Mouse (Mus musculus): ENCODE results near the gene Lmntd2. TPM values are rescaled to one million over a fixed set of nuclear protein-coding genes. Genes with fewer than 3 reads are reported as not detected.

The Lmntd2 gene
- polyA plus RNA-seq, 1 experiment from 2014 or later = 3.9 TPM

DNA sequence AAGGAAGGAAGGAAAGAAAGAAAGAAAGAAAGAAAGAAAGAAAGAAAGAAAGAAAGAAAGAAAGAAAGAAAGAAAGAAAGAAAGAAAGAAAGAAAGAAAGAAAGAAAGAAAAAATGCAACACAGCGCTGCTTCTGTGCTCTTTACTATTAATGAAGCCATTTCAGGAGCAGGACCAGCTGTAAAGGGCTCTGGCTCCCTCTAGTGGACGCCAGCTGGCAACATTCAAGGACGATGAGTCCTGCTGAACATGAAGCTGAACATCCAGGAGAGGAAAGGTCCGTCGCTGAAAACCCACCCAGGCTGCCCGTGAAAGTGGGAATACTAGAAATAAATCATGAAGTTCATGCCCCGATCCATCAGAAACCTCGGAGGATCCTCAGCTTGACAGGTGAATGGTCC, 37.7 kb downstream of the Lmntd2 start:
- 4% methylated on average over 8 of the region's 8 CpGs for WGBS
- Histone ChIP-seq H3K27ac (no peak overlapping the region), H3K4me1 (peaks cover 6% of the 10 kb centered on the region), H3K4me3 (no peak overlapping the region), H3K9ac (no peak overlapping the region), H3K27me3 (no peaks in the 10 kb centered on the region), H3K4me2 (replicated peaks) (0 out of 2 replicates have a peak overlapping the region, but pooled peaks have one; percentile 13), H3K36me3 (no peaks in the 10 kb centered on the region), H3K9me3 (no peaks in the 10 kb centered on the region)
- ATAC-seq (ENCODE audit: insufficient number of reproducible peaks, insufficient read depth, low FRiP score, low TSS enrichment) = no peak

DNA sequence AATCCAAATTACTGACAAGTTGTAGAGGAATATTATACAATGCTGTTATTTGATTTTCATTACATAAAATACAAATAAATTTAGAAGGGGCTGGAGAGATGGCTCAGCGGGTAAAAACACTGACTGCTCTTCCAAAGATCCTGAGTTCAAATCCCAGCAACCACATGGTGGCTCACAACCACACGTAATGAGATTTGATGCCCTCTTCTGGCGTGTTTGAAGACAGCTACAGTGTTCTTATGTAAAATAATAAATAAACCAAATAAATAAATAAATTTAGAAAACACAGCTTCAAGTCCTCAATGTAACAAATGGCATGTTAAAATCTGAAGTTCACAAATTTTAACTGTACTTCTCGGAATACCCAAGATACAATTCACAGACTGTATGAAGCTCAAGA, 38.8 kb downstream of the Lmntd2 start:
- H3K4me3 ChIP-seq = no peak overlapping the region
- no peaks in the 10 kb centered on the region for H3K36me3 ChIP-seq
- WGBS = 88% methylated on average over 4 of the region's 4 CpGs
- H3K4me1 ChIP-seq = peaks cover 6% of the 10 kb centered on the region
- H3K4me2 ChIP-seq (replicated peaks) = no peak overlapping the region
- no peak overlapping the region for H3K27ac ChIP-seq
- no peaks in the 10 kb centered on the region for H3K27me3 ChIP-seq
- no peak overlapping the region for H3K9ac ChIP-seq
- no peaks in the 10 kb centered on the region for H3K9me3 ChIP-seq
- ATAC-seq (ENCODE audit: insufficient number of reproducible peaks, insufficient read depth, low FRiP score, low TSS enrichment) = no peak

DNA sequence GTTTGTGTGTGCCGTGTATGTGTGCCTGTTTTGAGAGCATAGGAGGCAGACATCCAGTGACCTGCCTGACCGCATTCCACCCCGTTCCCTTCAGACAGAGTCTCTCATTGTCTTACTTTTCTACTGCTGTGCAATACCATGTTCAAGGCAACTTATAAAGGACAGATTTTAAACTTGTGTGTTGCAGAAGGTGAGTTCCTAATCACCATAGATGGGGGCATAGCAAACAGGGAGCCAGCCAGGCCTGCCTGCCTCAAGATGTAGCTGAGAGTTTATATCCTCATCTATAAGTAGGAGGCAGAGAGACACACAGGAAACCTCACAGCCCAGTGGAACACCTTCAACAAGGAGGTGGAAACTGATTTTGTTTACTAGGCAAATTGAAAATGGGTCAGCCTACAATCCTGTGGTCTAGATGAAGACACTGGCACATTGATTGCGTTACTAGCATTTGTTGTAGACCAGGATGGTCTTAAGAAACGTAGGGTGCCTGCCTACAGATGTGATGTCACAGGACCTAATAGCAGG, 40.5 kb downstream of the Lmntd2 start:
- 89% methylated on average over 5 of the region's 5 CpGs for WGBS
- Histone ChIP-seq H3K27me3 (no peaks in the 10 kb centered on the region), H3K36me3 (no peaks in the 10 kb centered on the region), H3K9ac (peak overlapping the region; percentile 61; the same call in 1 of the 2 replicates), H3K9me3 (no peaks in the 10 kb centered on the region), H3K27ac (peak overlapping the region; percentile 86), H3K4me1 (peaks cover 11% of the 10 kb centered on the region), H3K4me3 (peak overlapping the region; percentile 55), H3K4me2 (replicated peaks) (peak overlapping the region; percentile 53)
- no peak for ATAC-seq (ENCODE audit: insufficient number of reproducible peaks, insufficient read depth, low FRiP score, low TSS enrichment)

DNA sequence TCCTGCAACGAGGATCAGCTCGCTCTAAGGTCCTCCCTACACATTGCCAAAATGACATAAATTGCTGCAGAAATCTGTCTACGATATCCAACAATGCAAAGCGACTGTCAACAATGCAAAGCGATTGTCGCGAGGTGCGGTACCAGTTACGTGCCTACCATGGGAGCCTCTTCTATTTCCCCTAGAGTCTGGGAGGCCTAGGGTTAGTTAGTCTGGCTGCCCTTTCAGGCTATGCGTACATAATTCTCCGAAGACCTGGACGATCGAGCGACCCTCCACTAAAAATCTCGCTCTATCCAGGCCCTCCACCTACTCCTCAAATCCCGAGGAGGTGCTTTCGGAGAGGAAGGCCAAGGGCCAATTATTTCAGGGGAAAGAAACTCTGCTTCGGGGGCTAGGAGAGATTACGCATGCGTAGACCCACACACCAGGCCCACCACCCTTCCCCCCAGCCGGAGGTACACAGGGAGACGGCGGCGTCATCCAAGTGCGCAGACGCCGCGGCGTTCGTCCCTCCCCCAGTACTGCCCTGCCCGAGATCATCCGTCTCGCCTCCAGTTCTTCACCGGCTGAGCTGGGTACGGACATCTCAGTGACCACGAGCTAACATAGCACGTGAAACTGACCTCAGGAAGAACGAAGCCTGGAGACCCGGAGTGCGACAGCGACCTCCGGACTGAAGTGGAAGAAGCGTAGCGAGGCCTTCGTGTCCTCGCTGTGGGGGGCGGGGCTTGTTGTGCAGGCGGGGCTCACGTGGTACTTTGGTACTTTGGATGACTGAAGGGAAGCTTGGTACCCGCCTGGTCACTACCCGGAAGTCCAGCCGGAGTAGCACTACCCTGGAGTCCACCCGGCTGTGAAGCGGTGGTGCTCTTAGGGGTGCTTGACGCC, 41.5 kb downstream of the Lmntd2 start, which contains the start of gene Rnh1:
TSS of gene Rnh1 (minus strand) at position 742 of the 891 bp plus-strand sequence.
- WGBS = 3% methylated on average over 55 of the region's 55 CpGs
- Histone ChIP-seq H3K9me3 (no peaks in the 10 kb centered on the region), H3K4me3 (peak within 1 kb of the TSS; percentile 55), H3K27ac (peak within 1 kb of the TSS; percentile 86), H3K4me2 (replicated peaks) (peak within 1 kb of the TSS; percentile 53), H3K4me1 (peaks cover 20% of the 10 kb centered on the region), H3K27me3 (no peaks in the 10 kb centered on the region), H3K36me3 (no peaks in the 10 kb centered on the region), H3K9ac (peak within 1 kb of the TSS; percentile 61)
- ATAC-seq (ENCODE audit: insufficient number of reproducible peaks, insufficient read depth, low FRiP score, low TSS enrichment) = peak; percentile 95

GRCm38 (mm10) chr7:141169866-141170265, 44.0 kb downstream of the Lmntd2 start:
- no peak for ATAC-seq (ENCODE audit: insufficient number of reproducible peaks, insufficient read depth, low FRiP score, low TSS enrichment)
- H3K4me1 ChIP-seq = peaks cover 23% of the 10 kb centered on the region
- H3K27ac ChIP-seq = no peak overlapping the region
- H3K36me3 ChIP-seq = 0 out of 2 replicates have a peak, but pooled peaks cover 12% of the 10 kb centered on the region
- no peak overlapping the region for H3K4me2 ChIP-seq (replicated peaks)
- H3K9ac ChIP-seq = no peak overlapping the region
- no peaks in the 10 kb centered on the region for H3K27me3 ChIP-seq
- no peak overlapping the region for H3K4me3 ChIP-seq
- H3K9me3 ChIP-seq = no peaks in the 10 kb centered on the region

GRCm38 (mm10) chr7:141169300-141169699, 44.6 kb downstream of the Lmntd2 start:
- Histone ChIP-seq H3K27me3 (no peaks in the 10 kb centered on the region), H3K27ac (0 out of 2 replicates have a peak overlapping the region, but pooled peaks have one; percentile 5), H3K9me3 (no peaks in the 10 kb centered on the region), H3K4me1 (peaks cover 23% of the 10 kb centered on the region), H3K9ac (no peak overlapping the region), H3K36me3 (peaks cover 18% of the 10 kb centered on the region), H3K4me2 (replicated peaks) (no peak overlapping the region), H3K4me3 (no peak overlapping the region)
- WGBS = 74% methylated on average over 1 of the region's 1 CpGs
- no peak for ATAC-seq (ENCODE audit: insufficient number of reproducible peaks, insufficient read depth, low FRiP score, low TSS enrichment)

DNA sequence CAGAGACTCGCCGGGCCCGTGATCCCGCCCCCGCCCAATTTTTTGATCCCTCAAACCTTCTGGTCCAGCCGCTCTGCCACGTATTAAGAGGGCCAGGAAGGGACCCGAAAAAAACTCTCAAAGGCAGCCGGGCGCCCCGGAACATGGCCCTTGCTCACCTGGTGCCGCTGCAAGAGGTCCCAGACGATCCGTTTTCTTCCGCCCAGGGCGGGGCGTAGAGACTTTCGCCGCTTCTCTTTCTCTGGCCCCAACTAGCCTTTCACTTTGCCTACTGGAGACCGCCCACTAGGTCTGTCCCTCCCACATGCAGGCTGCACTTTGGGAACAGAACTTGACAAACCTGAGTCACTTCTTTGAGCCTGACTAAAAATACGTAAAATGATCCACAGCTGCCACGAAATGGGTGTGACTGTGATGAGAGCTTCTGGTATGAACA, 45.3 kb downstream of the Lmntd2 start:
- Histone ChIP-seq H3K4me3 (peak overlapping the region; percentile 48), H3K9ac (peak overlapping the region; percentile 73), H3K9me3 (no peaks in the 10 kb centered on the region), H3K27ac (peak overlapping the region; percentile 64; the same call in 1 of the 2 replicates), H3K27me3 (no peaks in the 10 kb centered on the region), H3K4me2 (replicated peaks) (peak overlapping the region; percentile 74), H3K36me3 (peaks cover 25% of the 10 kb centered on the region), H3K4me1 (peaks cover 23% of the 10 kb centered on the region)
- WGBS = 1% methylated on average over 22 of the region's 22 CpGs
- ATAC-seq (ENCODE audit: insufficient number of reproducible peaks, insufficient read depth, low FRiP score, low TSS enrichment) = no peak

DNA sequence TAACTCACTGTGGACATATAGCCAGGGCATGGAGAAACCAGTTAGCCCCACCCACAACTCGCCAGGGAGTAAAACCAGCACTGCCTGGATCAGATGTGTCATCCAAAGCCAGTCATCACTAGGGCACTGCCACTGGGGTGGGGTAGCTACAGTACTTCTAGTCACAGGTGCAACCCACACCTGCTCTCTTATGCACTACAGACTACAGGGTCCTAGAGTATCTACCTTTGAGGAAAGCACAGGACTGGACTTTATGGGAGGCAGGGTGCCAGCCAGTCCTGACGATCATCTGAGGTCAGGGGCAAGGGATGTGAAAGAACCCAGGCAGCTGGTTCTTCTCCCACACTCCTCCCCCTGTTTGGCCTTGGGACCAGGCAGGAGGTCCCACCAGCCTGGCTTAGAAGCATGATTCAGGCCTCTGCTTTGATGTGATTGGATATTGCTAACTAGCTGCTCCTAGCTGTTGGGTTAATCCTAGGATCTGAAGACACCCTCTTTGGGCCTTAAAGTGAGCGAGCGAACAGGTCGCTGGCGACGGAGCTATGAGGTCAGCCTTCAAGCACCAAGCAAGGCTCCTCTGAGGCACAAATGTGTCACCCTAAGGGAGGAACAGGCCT, 45.9 kb downstream of the Lmntd2 start:
- H3K4me1 ChIP-seq = peaks cover 18% of the 10 kb centered on the region
- ATAC-seq (ENCODE audit: insufficient number of reproducible peaks, insufficient read depth, low FRiP score, low TSS enrichment) = no peak
- H3K9me3 ChIP-seq = no peaks in the 10 kb centered on the region
- peak overlapping the region; percentile 74 for H3K4me2 ChIP-seq (replicated peaks)
- 15% methylated on average over 7 of the region's 7 CpGs for WGBS
- H3K27me3 ChIP-seq = no peaks in the 10 kb centered on the region
- peaks cover 31% of the 10 kb centered on the region for H3K36me3 ChIP-seq
- H3K4me3 ChIP-seq = peak overlapping the region; percentile 48
- peak overlapping the region; percentile 64; the same call in 1 of the 2 replicates for H3K27ac ChIP-seq
- H3K9ac ChIP-seq = peak overlapping the region; percentile 73

DNA sequence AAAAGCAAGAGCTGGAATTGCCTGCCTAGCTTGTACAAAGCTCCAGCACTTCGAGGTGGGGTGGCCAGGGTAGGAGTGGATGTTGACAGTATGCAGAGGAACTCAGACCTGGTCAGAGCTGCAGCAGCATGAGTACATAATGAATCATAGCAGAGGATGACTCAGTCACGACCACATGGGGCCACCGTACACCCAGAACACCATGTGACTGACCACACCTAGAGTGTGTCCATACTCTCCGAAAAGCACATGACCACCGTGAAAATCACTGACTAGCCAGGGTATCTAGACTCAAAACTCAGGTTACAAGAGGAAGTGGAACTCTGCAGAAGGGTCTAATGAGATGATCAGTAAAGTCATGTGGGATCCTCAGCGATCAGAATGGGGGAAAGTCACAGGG, 49.0 kb downstream of the Lmntd2 start:
- no peak for ATAC-seq (ENCODE audit: insufficient number of reproducible peaks, insufficient read depth, low FRiP score, low TSS enrichment)
- Histone ChIP-seq H3K4me2 (replicated peaks) (no peak overlapping the region), H3K4me3 (no peak overlapping the region), H3K36me3 (peaks cover 61% of the 10 kb centered on the region), H3K27me3 (no peaks in the 10 kb centered on the region), H3K4me1 (peaks cover 16% of the 10 kb centered on the region), H3K27ac (no peak overlapping the region), H3K9ac (no peak overlapping the region), H3K9me3 (no peaks in the 10 kb centered on the region)
- 86% methylated on average over 6 of the region's 6 CpGs for WGBS

GRCm38 (mm10) chr7:141164397-141164796, 49.5 kb downstream of the Lmntd2 start:
- ATAC-seq (ENCODE audit: insufficient number of reproducible peaks, insufficient read depth, low FRiP score, low TSS enrichment) = no peak
- Histone ChIP-seq H3K9me3 (no peaks in the 10 kb centered on the region), H3K27ac (no peak overlapping the region), H3K4me1 (peaks cover 16% of the 10 kb centered on the region), H3K4me2 (replicated peaks) (no peak overlapping the region), H3K9ac (no peak overlapping the region), H3K27me3 (no peaks in the 10 kb centered on the region), H3K4me3 (no peak overlapping the region), H3K36me3 (peaks cover 65% of the 10 kb centered on the region)
- 96% methylated on average over 7 of the region's 7 CpGs for WGBS
